Comparison of ENCODE assay signal across 8 mouse cellular contexts in genomic region chr4:35225141-35225733, GRCm38 (mm10). TPM values are rescaled to one million over a fixed set of nuclear protein-coding genes. Genes with fewer than 3 reads are reported as not detected.
DNase-seq lines count a peak whose midpoint lies in the region; ATAC-seq and TF ChIP-seq lines count a peak whose summit lies in the region.

No protein-coding gene starts in this region.

- H3K36me3 ChIP-seq in G1E (replicated peaks): peaks cover 5% of the 10 kb centered on the region
- H3K36me3 ChIP-seq in forebrain, embryonic 11.5 days (ENCODE audit: control insufficient read depth, insufficient read depth, low read length): no peaks in the 10 kb centered on the region
- no peaks in the 10 kb centered on the region for H3K36me3 ChIP-seq in intestine, embryonic 16.5 days (ENCODE audit: control insufficient read depth, insufficient read depth, low read length)

- H3K4me2 ChIP-seq in forebrain, embryonic 11.5 days (ENCODE audit: low read depth, low read length, severe bottlenecking): peak overlapping the region; percentile 60
- peak overlapping the region; percentile 80 for H3K4me2 ChIP-seq in intestine, embryonic 16.5 days (ENCODE audit: low read depth, low read length)

- H3K4me1 ChIP-seq in G1E (ENCODE audit: insufficient read depth, low read depth, low read length): peaks cover 25% of the 10 kb centered on the region
- H3K4me1 ChIP-seq in forebrain, embryonic 11.5 days (replicated peaks; ENCODE audit: control insufficient read depth, insufficient read depth, low read length): no peaks in the 10 kb centered on the region
- peaks cover 3% of the 10 kb centered on the region; the same call in 1 of the 2 replicates for H3K4me1 ChIP-seq in intestine, embryonic 16.5 days (ENCODE audit: control insufficient read depth, insufficient read depth, low read length)

- peak overlapping the region; percentile 82 for H3K4me3 ChIP-seq in G1E (ENCODE audit: low read depth, low read length)
- peak overlapping the region; percentile 85 for H3K4me3 ChIP-seq in forebrain, embryonic 11.5 days (ENCODE audit: low read depth, low read length)
- H3K4me3 ChIP-seq in intestine, embryonic 16.5 days (ENCODE audit: low read length): peak overlapping the region; percentile 92

- ATAC-seq in G1E (ENCODE audit: extremely low read depth, insufficient number of reproducible peaks, low FRiP score, poor library complexity, severe bottlenecking): no peak
- ATAC-seq in forebrain, embryonic 11.5 days (replicated peaks; ENCODE audit: low FRiP score): peak; percentile 76
- ATAC-seq in intestine, embryonic 16.5 days: peak; percentile 62

- no peak for TF ChIP-seq CTCF in G1E (IDR thresholded peaks at IDR 0.05; ENCODE audit: low read depth, low read length)

- H3K9ac ChIP-seq in forebrain, embryonic 11.5 days (ENCODE audit: low read length): peak overlapping the region; percentile 80
- peak overlapping the region; percentile 91 for H3K9ac ChIP-seq in intestine, embryonic 16.5 days (ENCODE audit: low read depth, low read length)

- no peaks in the 10 kb centered on the region for H3K9me3 ChIP-seq in G1E (replicated peaks)
- no peaks in the 10 kb centered on the region for H3K9me3 ChIP-seq in forebrain, embryonic 11.5 days (ENCODE audit: control insufficient read depth, low read length)
- H3K9me3 ChIP-seq in intestine, embryonic 16.5 days (ENCODE audit: control insufficient read depth, low read length): no peaks in the 10 kb centered on the region

- DNase-seq in layer of hippocampus, adult 11-12 months (ENCODE audit: low spot score): peak; percentile 40
- DNase-seq in layer of hippocampus, postnatal 10 days (ENCODE audit: low spot score in 2 of 2): no peak
- peak; percentile 8 for DNase-seq in G1E (ENCODE audit: low spot score)
- no peak for DNase-seq in forebrain, embryonic 11.5 days (ENCODE audit: low spot score)
- peak; percentile 41 for DNase-seq in lung, postnatal 10 days
- DNase-seq in retina, postnatal 7 days (ENCODE audit: low read depth, low spot score): peak; percentile 9
- DNase-seq in thymus, postnatal 36 days: no peak

- WGBS in forebrain, embryonic 11.5 days: 0% methylated on average over 38 of the region's 40 CpGs
- under 1% methylated on average over 40 of the region's 40 CpGs for WGBS in intestine, embryonic 16.5 days

- no peak overlapping the region for H3K27ac ChIP-seq in forebrain, embryonic 11.5 days (ENCODE audit: low read depth, low read length)
- peak overlapping the region; percentile 45 for H3K27ac ChIP-seq in intestine, embryonic 16.5 days (ENCODE audit: low read length)

- H3K27me3 ChIP-seq in G1E (ENCODE audit: insufficient read depth, low read length): no peaks in the 10 kb centered on the region
- H3K27me3 ChIP-seq in forebrain, embryonic 11.5 days (ENCODE audit: control insufficient read depth, insufficient read depth, low read length): no peaks in the 10 kb centered on the region
- no peaks in the 10 kb centered on the region for H3K27me3 ChIP-seq in intestine, embryonic 16.5 days (replicated peaks; ENCODE audit: control insufficient read depth, insufficient read depth, low read length)

RNA-seq across cellular contexts. Expression of gene C9orf72, which starts 0.7 kb away (rescaled TPM):
- total RNA-seq in layer of hippocampus, postnatal 10 days (2021): 10 to 100 TPM; 42.5 to 46.3 TPM
- total RNA-seq in G1E (2014; fragmentation: Nextera tagmentation) (17.4 and 21.7 TPM in 2 replicates), G1E (2017) (13.6 and 17.5 TPM in 2 replicates)
- 0.10 and 0.18 TPM in 2 replicates for polyA plus RNA-seq in G1E (2012)
- polyA plus RNA-seq in forebrain, embryonic 11.5 days (2014; fragmentation: Nextera tagmentation; extraction: Ambion mirVana): 25.4 and 25.7 TPM in 2 replicates
- polyA plus RNA-seq in intestine, embryonic 16.5 days (2015; fragmentation: Nextera tagmentation; extraction: Ambion mirVana): 9.6 and 11.5 TPM in 2 replicates

Comparison
In these comparisons a context has a peak if more than half of its experiments do, and no peak if none do; other contexts are left out.
1. DNase-seq: peak in layer of hippocampus, adult 11-12 months (single experiment), G1E (single experiment), lung, postnatal 10 days (single experiment) and retina, postnatal 7 days (single experiment); none in layer of hippocampus, postnatal 10 days (0 of 2), forebrain, embryonic 11.5 days (single experiment) and thymus, postnatal 36 days (0 of 2).
2. Peak in every context shown above with its lines, with median percentiles within 50 percentile points of each other: H3K4me3 ChIP-seq.